In genomic region chr16:12706907-12707306, GRCm38 (mm10) we compare ENCODE assay signal across 18 mouse cellular contexts.
DNase-seq lines count a peak whose midpoint lies in the region; ATAC-seq and TF ChIP-seq lines count a peak whose summit lies in the region.
"Had no signal": no experiment of that assay in that cellular context is flagged by ENCODE, and none has a peak within 500 bp of the region (broad histone marks: within the 10 kb centered on the region; RNA-seq: fewer than 3 reads in every experiment).

No protein-coding gene starts in this region.

- no peak overlapping the region for H3K27ac ChIP-seq in intestine, embryonic 16.5 days (ENCODE audit: low read length)
- no peak overlapping the region for H3K27ac ChIP-seq in intestine, embryonic 15.5 days
- H3K27ac ChIP-seq in midbrain, embryonic 16.5 days (ENCODE audit: low read length) = peak overlapping the region; percentile 31
- H3K27ac ChIP-seq in midbrain, embryonic 10.5 days (replicated peaks) = no peak overlapping the region
- H3K27ac ChIP-seq: embryonic facial prominence, embryonic 10.5 days; embryonic facial prominence, embryonic 12.5 days; forebrain, embryonic 13.5 days; forebrain, embryonic 15.5 days had no signal

- no peak overlapping the region for H3K4me2 ChIP-seq in intestine, embryonic 16.5 days (ENCODE audit: low read depth, low read length)
- no peak overlapping the region for H3K4me2 ChIP-seq in intestine, embryonic 15.5 days (replicated peaks)
- no peak overlapping the region for H3K4me2 ChIP-seq in midbrain, embryonic 16.5 days (ENCODE audit: low read length)
- H3K4me2 ChIP-seq: embryonic facial prominence, embryonic 12.5 days; forebrain, embryonic 13.5 days; forebrain, embryonic 15.5 days had no signal

- no peaks in the 10 kb centered on the region for H3K9me3 ChIP-seq in intestine, embryonic 16.5 days (ENCODE audit: control insufficient read depth, low read length)
- H3K9me3 ChIP-seq in intestine, embryonic 15.5 days = no peaks in the 10 kb centered on the region
- no peaks in the 10 kb centered on the region for H3K9me3 ChIP-seq in midbrain, embryonic 16.5 days (replicated peaks; ENCODE audit: control insufficient read depth, low read length, poor library complexity, severe bottlenecking)
- H3K9me3 ChIP-seq in midbrain, embryonic 10.5 days (replicated peaks) = no peaks in the 10 kb centered on the region
- H3K9me3 ChIP-seq: embryonic facial prominence, embryonic 10.5 days; embryonic facial prominence, embryonic 12.5 days; forebrain, embryonic 13.5 days; forebrain, embryonic 15.5 days had no signal

- H3K4me3 ChIP-seq in intestine, embryonic 16.5 days (ENCODE audit: low read length) = no peak overlapping the region
- H3K4me3 ChIP-seq in intestine, embryonic 15.5 days (replicated peaks) = no peak overlapping the region
- no peak overlapping the region for H3K4me3 ChIP-seq in midbrain, embryonic 16.5 days (ENCODE audit: low read depth, low read length)
- H3K4me3 ChIP-seq in midbrain, embryonic 10.5 days = no peak overlapping the region
- H3K4me3 ChIP-seq: embryonic facial prominence, embryonic 10.5 days; embryonic facial prominence, embryonic 12.5 days; forebrain, embryonic 13.5 days; forebrain, embryonic 15.5 days had no signal

- no peak for DNase-seq in midbrain, embryonic 10.5 days (ENCODE audit: low spot score)
- DNase-seq in brain, embryonic 14.5 days (ENCODE audit: low read depth) = peak; percentile 12
- DNase-seq in thymus, postnatal 10 days (ENCODE audit: low spot score in 2 of 2) = no peak
- DNase-seq: adrenal gland, adult 2 months; adrenal gland, postnatal 10 days; adrenal gland, postnatal 25 days; cerebellum, adult 11-12 months; cerebellum, adult 2 months; cerebellum, adult 9-10 months; cerebellum, postnatal 10 days; cerebellum, postnatal 25 days had no signal

- TF ChIP-seq POLR2A in brain, embryonic 14.5 days (IDR thresholded peaks at IDR 0.05; ENCODE audit: borderline replicate concordance, extremely low read depth, insufficient read depth, insufficient read length, poor library complexity, severe bottlenecking) = no peak

- H3K9ac ChIP-seq in intestine, embryonic 16.5 days (ENCODE audit: low read depth, low read length) = no peak overlapping the region
- no peak overlapping the region for H3K9ac ChIP-seq in intestine, embryonic 15.5 days
- H3K9ac ChIP-seq in midbrain, embryonic 16.5 days (ENCODE audit: low read depth, low read length) = no peak overlapping the region
- H3K9ac ChIP-seq: embryonic facial prominence, embryonic 12.5 days; forebrain, embryonic 13.5 days; forebrain, embryonic 15.5 days had no signal

- H3K4me1 ChIP-seq in intestine, embryonic 16.5 days (ENCODE audit: control insufficient read depth, insufficient read depth, low read length) = no peaks in the 10 kb centered on the region
- H3K4me1 ChIP-seq in intestine, embryonic 15.5 days (replicated peaks) = no peaks in the 10 kb centered on the region
- H3K4me1 ChIP-seq in midbrain, embryonic 16.5 days (ENCODE audit: control insufficient read depth, insufficient read depth, low read length) = no peaks in the 10 kb centered on the region; the same call in 1 of the 2 replicates
- H3K4me1 ChIP-seq in midbrain, embryonic 10.5 days = no peaks in the 10 kb centered on the region
- H3K4me1 ChIP-seq: embryonic facial prominence, embryonic 10.5 days; embryonic facial prominence, embryonic 12.5 days; forebrain, embryonic 13.5 days; forebrain, embryonic 15.5 days had no signal

- peak; percentile 48 for ATAC-seq in intestine, embryonic 16.5 days
- no peak; the same call in 1 of the 2 replicates for ATAC-seq in intestine, embryonic 15.5 days
- 0 out of 2 replicates have a peak, but pooled peaks have one; percentile 51 for ATAC-seq in midbrain, embryonic 16.5 days
- ATAC-seq: forebrain, embryonic 13.5 days; forebrain, embryonic 15.5 days had no signal

- H3K36me3 ChIP-seq in intestine, embryonic 16.5 days (ENCODE audit: control insufficient read depth, insufficient read depth, low read length) = no peaks in the 10 kb centered on the region
- H3K36me3 ChIP-seq in intestine, embryonic 15.5 days = no peaks in the 10 kb centered on the region
- H3K36me3 ChIP-seq in midbrain, embryonic 16.5 days (ENCODE audit: control insufficient read depth, insufficient read depth, low read length) = no peaks in the 10 kb centered on the region
- no peaks in the 10 kb centered on the region for H3K36me3 ChIP-seq in midbrain, embryonic 10.5 days
- H3K36me3 ChIP-seq: embryonic facial prominence, embryonic 10.5 days; embryonic facial prominence, embryonic 12.5 days; forebrain, embryonic 15.5 days had no signal

- H3K27me3 ChIP-seq in intestine, embryonic 16.5 days (replicated peaks; ENCODE audit: control insufficient read depth, insufficient read depth, low read length) = no peaks in the 10 kb centered on the region
- H3K27me3 ChIP-seq in intestine, embryonic 15.5 days (replicated peaks) = no peaks in the 10 kb centered on the region
- no peaks in the 10 kb centered on the region for H3K27me3 ChIP-seq in midbrain, embryonic 16.5 days (ENCODE audit: control insufficient read depth, insufficient read depth, low read depth, low read length)
- H3K27me3 ChIP-seq in midbrain, embryonic 10.5 days (ENCODE audit: low read depth, poor library complexity, severe bottlenecking) = no peaks in the 10 kb centered on the region
- H3K27me3 ChIP-seq: embryonic facial prominence, embryonic 12.5 days; forebrain, embryonic 13.5 days; forebrain, embryonic 15.5 days had no signal

- TF ChIP-seq CTCF in brain, embryonic 14.5 days (IDR thresholded peaks at IDR 0.05; ENCODE audit: borderline replicate concordance, extremely low read depth, insufficient read depth, insufficient read length) = no peak
